Mouse (Mus musculus) lung, postnatal 0 days (tissue): ENCODE results near the gene Itpripl1. TPM values are rescaled to one million over a fixed set of nuclear protein-coding genes. Genes with fewer than 3 reads are reported as not detected.
"Not testable (repeated sequence)": the region's sequence is repeated elsewhere in the genome, so short reads cannot be mapped to it uniquely, and the experiment has no call there.

ENCODE experiments used
- ATAC-seq: fragments of 200-750 bp; cut with Nextera tagmentation; 2 replicates; pipeline ENCODE4 v1.8.0; 2017; ENCODE audit warnings: moderate library complexity
- DNase-seq: peaks from one replicate; pipeline ENCODE4 v3.0.0-alpha.2; 2016; ENCODE audit warnings: low spot score
- H3K27ac ChIP-seq: fragments of 300-500 bp; sonication (generic); 2 replicates; pipeline ENCODE4 v1.5.1; 2014; ENCODE audit warnings: antibody characterized with exemption, mild to moderate bottlenecking, low read length, mixed read lengths
- H3K27me3 ChIP-seq: fragments of 300-500 bp; sonication (generic); replicated peaks from 2 replicates; pipeline ENCODE4 v1.6.1; 2014; ENCODE audit warnings: low read length, mixed read lengths; ENCODE audit not compliant: insufficient read depth
- H3K36me3 ChIP-seq: fragments of 300-500 bp; sonication (generic); 2 replicates; pipeline ENCODE4 v1.6.1; 2014; ENCODE audit warnings: low read length, mixed read lengths; ENCODE audit not compliant: insufficient read depth
- H3K4me1 ChIP-seq: fragments of 300-500 bp; sonication (generic); 2 replicates; pipeline ENCODE4 v1.6.1; 2014; ENCODE audit warnings: antibody characterized with exemption, low read depth, low read length, mixed read lengths; ENCODE audit not compliant: insufficient read depth
- H3K4me2 ChIP-seq: fragments of 300-500 bp; sonication (generic); replicated peaks from 2 replicates; pipeline ENCODE4 v1.6.1; 2014; ENCODE audit warnings: low read depth, mild to moderate bottlenecking, low read length, moderate library complexity, mixed read lengths
- H3K4me3 ChIP-seq: fragments of 300-500 bp; sonication (generic); 2 replicates; pipeline ENCODE4 v1.5.1; 2014; ENCODE audit warnings: low read depth, low read length
- H3K9ac ChIP-seq: fragments of 300-500 bp; sonication (generic); replicated peaks from 2 replicates; pipeline ENCODE4 v1.6.1; 2014; ENCODE audit warnings: low read depth, mild to moderate bottlenecking
- H3K9me3 ChIP-seq: fragments of 300-500 bp; sonication (generic); 2 replicates; pipeline ENCODE4 v1.6.1; 2016; ENCODE audit warnings: low read length, mixed read lengths
- CTCF ChIP-seq: IDR thresholded peaks from 2 replicates; pipeline ENCODE4 v1.5.1; 2016; ENCODE audit warnings: antibody characterized with exemption, mild to moderate bottlenecking
- EP300 ChIP-seq: IDR thresholded peaks from 2 replicates; pipeline ENCODE4 v1.6.1; 2016; ENCODE audit warnings: antibody characterized with exemption, mild to moderate bottlenecking, control low read depth
- WGBS: fragments of 180-500 bp; shearing (Covaris S2); extraction: QIAGEN DNeasy Blood & Tissue Kit; methylation state at CpG from one replicate; pipeline ENCODE4 v1.1.7; 2014; 5-methylcytosine and 5-hydroxymethylcytosine counted together
- polyA plus RNA-seq: library from polyadenylated mRNA; unstranded; fragments of >200 nt; fragmentation: Nextera tagmentation; extraction: Ambion mirVana; gene quantifications from 2 replicates; pipeline ENCODE4 v1.2.1, GENCODE M21; 2015

The Itpripl1 gene
- polyA plus RNA-seq, 1 experiment from 2014 or later: 24.5 TPM

DNA sequence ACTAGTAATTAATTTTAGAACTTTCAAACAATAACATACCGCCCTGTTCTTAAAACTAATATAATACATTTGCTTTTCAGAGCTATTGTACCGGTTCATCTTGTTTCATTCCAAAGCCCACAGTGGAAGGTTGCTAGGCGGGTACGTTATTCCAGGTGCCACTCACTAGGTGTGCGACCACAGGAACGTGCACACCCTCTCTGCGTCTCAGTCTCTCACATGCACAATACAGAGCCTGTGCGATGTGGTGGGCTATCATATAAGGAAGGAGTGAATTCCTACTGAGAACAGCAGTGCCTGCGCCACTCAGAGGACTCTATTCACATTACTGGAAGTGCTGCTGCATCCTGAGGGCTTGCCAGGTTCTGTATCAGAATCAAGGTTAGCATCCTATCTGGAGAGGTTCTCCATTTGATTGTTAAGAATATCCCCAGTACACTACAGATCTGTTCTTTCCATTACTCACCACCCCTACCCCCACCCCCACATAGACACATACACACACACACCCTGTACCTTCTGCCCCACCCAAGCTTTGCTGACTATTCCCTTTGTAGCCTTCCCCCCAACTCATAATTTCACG lies 5.3 kb downstream of the Itpripl1 start:
- Histone ChIP-seq H3K4me2 (no peak overlapping the region), H3K4me1 (peaks cover 11% of the 10 kb centered on the region; the same call in 1 of the 2 replicates), H3K9me3 (no peaks in the 10 kb centered on the region), H3K36me3 (peaks cover 4% of the 10 kb centered on the region; the same call in 1 of the 2 replicates), H3K27me3 (no peaks in the 10 kb centered on the region), H3K9ac (no peak overlapping the region), H3K27ac (peak overlapping the region; percentile 6; the same call in 1 of the 2 replicates), H3K4me3 (no peak overlapping the region)
- 46% methylated on average over 10 of the region's 10 CpGs for WGBS
- DNase-seq: no peak
- no peak for ATAC-seq
- TF ChIP-seq CTCF (peak; percentile 15; the same call in 1 of the 2 replicates), EP300 (no peak)

DNA sequence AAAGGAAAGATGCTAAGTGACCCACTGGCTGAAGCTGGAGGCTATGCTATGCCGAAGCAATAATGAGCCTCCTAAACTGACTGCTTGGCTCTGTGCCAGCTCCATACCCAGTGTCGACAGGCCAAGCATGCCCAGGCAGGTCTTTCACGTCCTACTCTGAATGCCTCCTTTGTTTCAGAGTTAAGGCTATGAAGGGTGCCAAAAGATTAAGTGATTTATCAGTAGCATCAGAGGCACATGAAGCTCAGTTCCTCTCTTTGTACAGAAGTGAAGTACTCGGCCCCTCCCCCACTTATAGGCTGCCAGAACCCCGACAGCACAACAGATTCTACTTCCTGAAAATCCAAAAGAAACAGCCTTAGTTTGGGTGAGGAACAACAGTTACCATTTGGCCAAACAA lies 6.3 kb downstream of the Itpripl1 start:
- no peaks in the 10 kb centered on the region for H3K9me3 ChIP-seq
- peaks cover 9% of the 10 kb centered on the region; the same call in 1 of the 2 replicates for H3K4me1 ChIP-seq
- peak; percentile 56 for ATAC-seq
- peak; percentile 73 for DNase-seq
- no peak overlapping the region for H3K9ac ChIP-seq
- under 1% methylated on average over 5 of the region's 5 CpGs for WGBS
- no peaks in the 10 kb centered on the region for H3K27me3 ChIP-seq
- 0 out of 2 replicates have a peak overlapping the region, but pooled peaks have one; percentile 25 for H3K4me2 ChIP-seq
- TF ChIP-seq CTCF (no peak), EP300 (peak; percentile 66; the same call in 1 of the 2 replicates)
- no peak overlapping the region for H3K4me3 ChIP-seq
- peak overlapping the region; percentile 38 for H3K27ac ChIP-seq
- H3K36me3 ChIP-seq: peaks cover 4% of the 10 kb centered on the region; the same call in 1 of the 2 replicates

DNA sequence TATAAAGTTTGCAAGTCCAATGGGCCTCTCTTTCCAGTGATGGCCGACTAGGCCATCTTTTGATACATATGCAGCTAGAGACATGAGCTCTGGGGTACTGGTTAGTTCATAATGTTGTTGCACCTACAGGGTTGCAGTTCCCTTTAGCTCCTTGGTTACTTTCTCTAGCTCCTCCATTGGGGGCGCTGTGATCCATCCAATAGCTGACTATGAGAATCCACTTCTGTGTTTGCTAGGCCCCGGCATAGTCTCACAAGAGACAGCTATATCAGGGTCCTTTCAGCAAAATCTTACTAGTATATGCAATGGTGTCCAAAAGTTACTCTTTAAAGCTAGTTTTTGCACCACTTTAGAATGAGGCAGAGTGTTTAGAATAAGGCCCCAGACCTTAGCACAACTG lies 8.0 kb downstream of the Itpripl1 start:
- not testable (repeated sequence) for H3K27ac ChIP-seq, DNase-seq, H3K36me3 ChIP-seq, H3K4me2 ChIP-seq, H3K4me1 ChIP-seq, H3K9ac ChIP-seq, H3K27me3 ChIP-seq, ATAC-seq, H3K9me3 ChIP-seq, H3K4me3 ChIP-seq
- TF ChIP-seq CTCF: peak; percentile 47
- WGBS: 34% methylated on average over 2 of the region's 3 CpGs

DNA sequence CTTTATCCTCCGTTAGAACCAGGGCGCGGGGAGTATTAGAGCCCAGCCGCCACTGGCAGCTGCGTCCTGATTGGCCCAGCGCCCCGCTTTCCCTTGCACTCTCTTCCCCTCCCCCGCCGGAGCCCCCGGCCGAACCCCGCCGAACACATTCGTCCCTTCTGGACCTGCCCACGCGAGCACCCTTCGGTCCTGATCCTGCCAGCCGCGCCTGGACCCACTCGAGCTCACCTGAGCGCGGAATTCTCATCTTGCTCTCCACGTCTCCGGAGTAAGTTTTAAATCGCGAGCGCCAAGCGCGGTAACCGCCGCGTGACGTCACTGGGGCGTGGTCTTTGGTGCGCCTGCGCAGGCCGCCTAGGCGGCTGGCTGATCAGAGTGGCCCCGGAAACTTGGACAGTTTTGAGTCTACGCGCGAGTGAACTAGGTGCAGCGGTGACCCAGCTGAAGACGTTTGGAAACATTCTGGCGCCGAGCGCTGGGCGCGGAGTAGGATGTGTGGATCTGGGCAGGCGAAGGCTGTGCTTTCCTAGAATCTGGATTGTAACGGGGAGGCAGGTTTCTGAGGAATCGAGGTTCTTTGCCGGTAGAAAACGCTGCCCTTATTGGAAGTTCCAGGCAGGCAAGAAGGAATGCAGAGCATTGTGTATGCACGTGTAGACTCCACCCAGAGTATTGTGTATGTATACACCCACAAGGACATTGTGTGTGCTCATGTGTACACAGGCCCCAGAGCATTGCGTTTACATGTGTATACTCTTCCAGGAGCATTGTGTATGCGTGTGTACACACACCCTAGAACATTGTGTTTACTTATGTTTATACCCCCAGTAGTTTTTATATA lies 9.4 kb downstream of the Itpripl1 start, which contains the start of gene Ncaph:
Gene Ncaph, minus strand, starts transcription at position 334 of the 841 bp plus-strand sequence.
- Histone ChIP-seq H3K27me3 (no peaks in the 10 kb centered on the region), H3K4me3 (peak within 1 kb of the TSS; percentile 92), H3K4me2 (peak within 1 kb of the TSS; percentile 75), H3K4me1 (peaks cover 9% of the 10 kb centered on the region; the same call in 1 of the 2 replicates), H3K9ac (peak within 1 kb of the TSS; percentile 50), H3K27ac (peak within 1 kb of the TSS; percentile 94), H3K9me3 (no peaks in the 10 kb centered on the region), H3K36me3 (no peaks in the 10 kb centered on the region)
- no peak for TF ChIP-seq CTCF
- TF ChIP-seq EP300: no peak; the same call in 1 of the 2 replicates
- DNase-seq (peak; percentile 94), ATAC-seq (peak; percentile 92)
- WGBS: under 1% methylated on average over 57 of the region's 57 CpGs

DNA sequence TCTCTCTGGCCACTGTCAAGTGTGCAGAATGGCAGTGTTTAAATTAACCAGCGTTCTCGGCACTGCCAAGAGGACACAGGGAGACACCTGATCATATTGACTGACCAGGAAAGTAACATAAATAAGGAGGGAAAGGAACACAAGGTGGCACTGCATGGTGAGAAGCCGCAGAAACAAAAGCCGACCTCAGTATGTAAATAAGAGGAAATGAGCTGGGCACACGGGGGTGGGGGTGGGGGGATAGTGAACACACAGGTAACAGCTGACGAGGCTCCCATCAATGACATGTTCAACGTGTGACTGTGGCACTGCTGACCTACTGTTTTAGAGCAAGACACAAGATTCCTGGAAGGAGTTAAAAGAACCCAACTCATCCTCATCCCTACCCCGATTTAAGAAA lies 11.9 kb downstream of the Itpripl1 start:
- Histone ChIP-seq H3K4me1 (peaks cover 9% of the 10 kb centered on the region; the same call in 1 of the 2 replicates), H3K9ac (no peak overlapping the region), H3K27me3 (no peaks in the 10 kb centered on the region), H3K4me3 (no peak overlapping the region), H3K36me3 (no peaks in the 10 kb centered on the region), H3K27ac (no peak overlapping the region), H3K9me3 (no peaks in the 10 kb centered on the region), H3K4me2 (no peak overlapping the region)
- WGBS: 43% methylated on average over 8 of the region's 8 CpGs
- DNase-seq: no peak
- no peak for ATAC-seq
- TF ChIP-seq CTCF (no peak), EP300 (no peak)

DNA sequence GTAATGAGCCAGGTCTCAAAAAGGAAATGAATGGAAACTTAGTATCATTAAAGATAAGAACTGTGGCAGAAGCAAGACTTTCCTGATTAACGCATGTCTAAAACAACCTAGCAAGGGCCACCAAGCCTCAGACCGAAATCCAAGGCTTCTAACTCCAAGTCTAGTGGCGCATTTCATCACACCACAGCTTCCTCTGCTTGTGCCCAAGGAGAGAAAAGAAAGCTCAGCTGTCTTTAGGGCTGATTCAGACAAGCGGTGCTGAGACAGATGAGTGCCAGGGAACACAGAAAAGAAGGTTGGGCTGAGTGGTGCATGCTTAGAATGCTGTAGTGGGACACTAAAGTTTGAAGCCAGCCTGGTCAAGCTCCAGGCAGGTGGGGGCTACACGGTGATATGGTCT lies 14.3 kb downstream of the Itpripl1 start:
- no peak for TF ChIP-seq CTCF
- TF ChIP-seq EP300: no peak
- no peaks in the 10 kb centered on the region for H3K9me3 ChIP-seq
- no peak overlapping the region for H3K27ac ChIP-seq
- no peak overlapping the region for H3K4me3 ChIP-seq
- WGBS: 83% methylated on average over 5 of the region's 5 CpGs
- no peak overlapping the region for H3K9ac ChIP-seq
- H3K27me3 ChIP-seq: no peaks in the 10 kb centered on the region
- no peak overlapping the region for H3K4me2 ChIP-seq
- ATAC-seq (no peak), DNase-seq (no peak)
- peaks cover 4% of the 10 kb centered on the region; the same call in 1 of the 2 replicates for H3K4me1 ChIP-seq
- no peaks in the 10 kb centered on the region for H3K36me3 ChIP-seq
